Mouse (Mus musculus) mouse trophoblast stem cell (cell line): ENCODE data around the gene Macrod1.

ENCODE experiments used
- in situ Hi-C, 2 experiments: fragments of 300-500 bp; cut with MseI, MboI; formaldehyde crosslinking; loops; 2 replicates in 1 of 2; 3 replicates in 1 of 2; pipeline ENCODE4 v1.15.1; 2025

Macrod1 gene

GRCm38 (mm10) chr19:7197445-7197844, 140.8 kb downstream of the Macrod1 start:
- in situ Hi-C loops: no loop called here

GRCm38 (mm10) chr19:7199089-7199488, 142.5 kb downstream of the Macrod1 start:
- in situ Hi-C loops: no loop called here

GRCm38 (mm10) chr19:7200427-7200826, 143.8 kb downstream of the Macrod1 start:
- in situ Hi-C loops: loop anchor here (10.0 kb wide), 1 partner anchor 136 kb away; no protein-coding TSS in a partner anchor

GRCm38 (mm10) chr19:7204898-7205297, 148.3 kb downstream of the Macrod1 start:
- in situ Hi-C loops: loop anchor here (10.0 kb wide), 1 partner anchor 140 kb away; no protein-coding TSS in a partner anchor

GRCm38 (mm10) chr19:7205326-7205725, 148.7 kb downstream of the Macrod1 start:
- in situ Hi-C loops: loop anchor here (10.0 kb wide), 1 partner anchor 141 kb away; no protein-coding TSS in a partner anchor

- in situ Hi-C loops: loop anchor here (10.0 kb wide), 1 partner anchor 141 kb away; no protein-coding TSS in a partner anchor
Observed at GRCm38 (mm10) chr19:7205753-7206736, 149.4 kb downstream of the Macrod1 start, which contains the start of gene Otub1. TSS of gene Otub1 (minus strand) at chr19:7206316.

GRCm38 (mm10) chr19:7209907-7210646, 153.5 kb downstream of the Macrod1 start:
- in situ Hi-C loops: loop anchor here (10.0 kb wide), 1 partner anchor 145 kb away; no protein-coding TSS in a partner anchor

GRCm38 (mm10) chr19:7212216-7212615, 155.6 kb downstream of the Macrod1 start:
- in situ Hi-C loops: no loop called here

GRCm38 (mm10) chr19:7213010-7213409, 156.4 kb downstream of the Macrod1 start:
- in situ Hi-C loops: no loop called here

GRCm38 (mm10) chr19:7214484-7214883, 157.9 kb downstream of the Macrod1 start:
- in situ Hi-C loops: no loop called here

GRCm38 (mm10) chr19:7217162-7217925, 160.7 kb downstream of the Macrod1 start, which contains the start of gene Cox8a:
TSS of gene Cox8a (minus strand) at chr19:7217616.
- in situ Hi-C loops: no loop called here

GRCm38 (mm10) chr19:7217926-7218267, 161.3 kb downstream of the Macrod1 start:
- in situ Hi-C loops: no loop called here

- in situ Hi-C loops: no loop called here
Observed at GRCm38 (mm10) chr19:7218753-7219152, 162.1 kb downstream of the Macrod1 start.

GRCm38 (mm10) chr19:7222196-7222595, 165.6 kb downstream of the Macrod1 start:
- in situ Hi-C loops: no loop called here

- in situ Hi-C loops: no loop called here
Observed at GRCm38 (mm10) chr19:7223488-7223887, 166.9 kb downstream of the Macrod1 start.

- in situ Hi-C loops: no loop called here
Observed at GRCm38 (mm10) chr19:7224253-7224652, 167.6 kb downstream of the Macrod1 start.

GRCm38 (mm10) chr19:7225096-7225690, 168.6 kb downstream of the Macrod1 start:
- in situ Hi-C loops: no loop called here

GRCm38 (mm10) chr19:7226511-7226914, 169.9 kb downstream of the Macrod1 start:
- in situ Hi-C loops: no loop called here

GRCm38 (mm10) chr19:7234537-7235221, 178.1 kb downstream of the Macrod1 start:
- in situ Hi-C loops: no loop called here

- in situ Hi-C loops: no loop called here
Observed at GRCm38 (mm10) chr19:7235461-7235860, 178.9 kb downstream of the Macrod1 start.
